Mouse (Mus musculus) C2C12 (cell line): ENCODE measurements around the gene Bid. TPM values are rescaled to one million over a fixed set of nuclear protein-coding genes. Genes with fewer than 3 reads are reported as not detected.

ENCODE experiments used
- H3K27me3 ChIP-seq: one replicate; pipeline ENCODE4 v1.6.1; 2011; ENCODE audit not compliant: control insufficient read depth, insufficient read depth, insufficient read length
- H3K36me3 ChIP-seq: one replicate; pipeline ENCODE4 v1.6.1; 2011; ENCODE audit not compliant: control insufficient read depth, insufficient read depth
- H3K4me3 ChIP-seq: one replicate; pipeline ENCODE4 v1.5.1; 2011; ENCODE audit warnings: mild to moderate bottlenecking, control low read depth; ENCODE audit not compliant: poor library complexity, insufficient read depth, severe bottlenecking
- H3K79me2 ChIP-seq: one replicate; pipeline ENCODE4 v1.6.1; 2011; ENCODE audit not compliant: control insufficient read depth, insufficient read depth
- H3K79me3 ChIP-seq: one replicate; pipeline ENCODE4 v1.6.1; 2011; ENCODE audit warnings: low read depth, control low read depth
- H3ac ChIP-seq: one replicate; pipeline ENCODE3; 2011; ENCODE audit warnings: low read depth; ENCODE audit not compliant: control insufficient read depth, insufficient read length
- CEBPB ChIP-seq: IDR thresholded peaks from one replicate; pipeline ENCODE4 v1.6.1; 2011; ENCODE audit warnings: low read depth, mild to moderate bottlenecking, control low read depth, moderate library complexity
- CTCF ChIP-seq: IDR thresholded peaks from one replicate; pipeline ENCODE4 v1.5.1; 2011; ENCODE audit not compliant: control insufficient read depth, insufficient read depth, insufficient read length
- FOSL1 ChIP-seq: IDR thresholded peaks from one replicate; pipeline ENCODE4 v1.8.0; 2011; ENCODE audit warnings: mild to moderate bottlenecking, low read length; ENCODE audit not compliant: poor library complexity, insufficient read depth, severe bottlenecking
- MAX ChIP-seq: IDR thresholded peaks from one replicate; pipeline ENCODE4 v1.6.1; 2011; ENCODE audit warnings: mild to moderate bottlenecking, control low read depth
- MYOD1 ChIP-seq: IDR thresholded peaks from one replicate; pipeline ENCODE4 v1.6.1; 2011; ENCODE audit warnings: low read depth; ENCODE audit not compliant: control insufficient read depth, insufficient read length
- MYOG ChIP-seq: IDR thresholded peaks from one replicate; pipeline ENCODE4 v1.6.1; 2011; ENCODE audit not compliant: control insufficient read depth, insufficient read length; ENCODE audit errors: extremely low read depth
- USF1 ChIP-seq: IDR thresholded peaks from one replicate; pipeline ENCODE4 v1.6.1; 2011; ENCODE audit warnings: low read depth, mild to moderate bottlenecking, control low read depth, moderate library complexity
- polyA plus RNA-seq: library from polyadenylated mRNA; unstranded; fragments of >200 nt; fragmentation: generic; extraction: Trizol; gene quantifications from one replicate; pipeline ENCODE4 v1.2.1, GENCODE M21; 2012; ENCODE audit warnings: missing spikeins

Gene Bid
- polyA plus RNA-seq, 1 experiment: 48.1 TPM

DNA sequence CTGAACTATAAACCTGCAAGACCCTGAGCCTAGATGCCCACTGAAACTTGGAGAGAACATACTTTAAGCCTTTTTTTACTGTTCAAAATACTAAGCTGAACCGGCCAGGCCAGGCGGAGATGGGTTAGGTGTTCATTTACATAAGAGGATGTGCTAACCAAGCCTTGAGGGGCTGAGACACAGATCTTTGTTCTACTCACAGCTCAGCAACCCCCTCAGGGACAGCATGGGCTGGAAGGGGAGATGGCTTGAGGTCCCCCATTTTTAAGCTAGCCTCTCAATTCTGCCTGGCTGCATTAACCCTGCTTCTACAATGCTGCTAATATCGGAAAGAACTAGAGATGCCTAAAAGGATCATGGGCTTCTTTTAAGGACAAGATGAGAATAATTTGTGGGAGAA lies 23.1 kb upstream of the Bid start:
- H3K79me2 ChIP-seq: no peaks in the 10 kb centered on the region
- H3ac ChIP-seq: no peak overlapping the region
- no peaks in the 10 kb centered on the region for H3K27me3 ChIP-seq
- H3K79me3 ChIP-seq: no peaks in the 10 kb centered on the region
- no peaks in the 10 kb centered on the region for H3K36me3 ChIP-seq
- TF ChIP-seq CEBPB (no peak), MYOG (no peak), MYOD1 (no peak), MAX (no peak), FOSL1 (no peak), USF1 (no peak), CTCF (no peak)
- no peak overlapping the region for H3K4me3 ChIP-seq

DNA sequence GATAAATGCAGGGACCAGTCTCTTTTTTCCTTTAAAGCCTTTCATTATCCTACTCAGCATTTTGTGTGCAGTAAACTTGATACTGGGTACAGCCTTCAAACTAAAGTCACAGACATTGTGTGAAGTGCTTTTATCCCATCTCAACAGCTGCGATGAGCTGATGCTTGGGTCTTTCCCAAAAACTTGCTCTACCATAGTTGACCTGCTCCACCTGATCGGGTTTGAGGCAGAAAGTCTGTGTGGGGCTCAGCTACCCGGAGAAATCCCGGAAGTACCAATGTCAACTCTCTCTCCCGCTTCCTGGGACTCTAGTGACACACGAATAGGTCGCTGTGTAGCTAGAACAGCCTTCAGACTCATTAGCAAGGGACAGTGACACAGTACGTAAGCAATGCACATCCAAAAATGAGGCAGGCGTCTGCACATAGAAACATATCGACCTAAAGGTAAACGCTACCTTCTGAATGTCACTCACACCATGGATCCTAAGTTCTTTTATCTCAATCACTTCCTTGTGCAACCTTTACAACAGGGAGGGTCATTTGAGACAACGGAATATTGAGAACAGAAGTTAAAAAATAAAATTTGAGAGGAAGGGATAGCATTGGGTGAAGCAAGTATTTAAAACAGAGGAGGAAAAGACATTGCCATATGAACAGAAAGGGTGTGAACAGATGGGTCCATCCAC lies 22.3 kb upstream of the Bid start:
- TF ChIP-seq MAX (no peak), FOSL1 (no peak), CEBPB (no peak), MYOG (no peak), MYOD1 (no peak), USF1 (no peak), CTCF (no peak)
- H3K79me2 ChIP-seq: no peaks in the 10 kb centered on the region
- H3K4me3 ChIP-seq: no peak overlapping the region

DNA sequence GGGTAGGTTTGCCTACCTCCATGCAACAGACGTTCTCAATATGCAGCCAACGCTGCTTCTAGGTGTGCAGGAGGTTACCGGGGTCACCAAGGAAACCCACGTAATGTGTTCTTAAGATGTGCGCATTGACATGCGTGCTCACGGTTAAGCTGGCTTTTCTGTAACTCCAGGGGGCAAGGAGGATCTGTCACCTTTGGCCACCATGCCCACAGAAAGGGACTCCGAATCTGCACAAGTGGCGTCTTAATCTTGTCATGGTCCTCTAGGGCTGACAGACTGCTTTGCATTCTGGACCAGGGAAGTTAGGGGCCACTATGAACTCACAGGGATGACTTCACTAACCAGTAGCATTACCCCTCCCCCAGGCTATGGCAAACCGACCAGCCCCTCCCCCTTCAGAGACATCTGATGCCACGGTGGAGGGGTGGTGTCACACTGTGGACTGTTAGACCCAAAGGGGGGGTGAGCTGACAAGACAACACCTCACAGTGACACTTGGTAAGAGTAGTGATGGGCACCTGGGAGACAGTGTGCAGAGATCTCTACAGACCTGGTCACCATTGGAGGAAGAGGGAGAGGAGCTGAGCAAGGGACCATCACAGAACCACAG lies 21.5 kb upstream of the Bid start:
- no peak for TF ChIP-seq FOSL1
- no peak for TF ChIP-seq CEBPB
- TF ChIP-seq CTCF: no peak
- TF ChIP-seq MAX: no peak
- TF ChIP-seq MYOG: no peak
- no peak for TF ChIP-seq USF1
- TF ChIP-seq MYOD1: no peak
- H3K79me2 ChIP-seq: no peaks in the 10 kb centered on the region
- no peak overlapping the region for H3K4me3 ChIP-seq
- no peak overlapping the region for H3ac ChIP-seq
- H3K27me3 ChIP-seq: no peaks in the 10 kb centered on the region
- H3K79me3 ChIP-seq: no peaks in the 10 kb centered on the region
- no peaks in the 10 kb centered on the region for H3K36me3 ChIP-seq

More for the DNA sequence above, 22.3 kb upstream of the Bid start:
- no peak overlapping the region for H3ac ChIP-seq
- H3K27me3 ChIP-seq: no peaks in the 10 kb centered on the region
- no peaks in the 10 kb centered on the region for H3K36me3 ChIP-seq
- no peaks in the 10 kb centered on the region for H3K79me3 ChIP-seq

DNA sequence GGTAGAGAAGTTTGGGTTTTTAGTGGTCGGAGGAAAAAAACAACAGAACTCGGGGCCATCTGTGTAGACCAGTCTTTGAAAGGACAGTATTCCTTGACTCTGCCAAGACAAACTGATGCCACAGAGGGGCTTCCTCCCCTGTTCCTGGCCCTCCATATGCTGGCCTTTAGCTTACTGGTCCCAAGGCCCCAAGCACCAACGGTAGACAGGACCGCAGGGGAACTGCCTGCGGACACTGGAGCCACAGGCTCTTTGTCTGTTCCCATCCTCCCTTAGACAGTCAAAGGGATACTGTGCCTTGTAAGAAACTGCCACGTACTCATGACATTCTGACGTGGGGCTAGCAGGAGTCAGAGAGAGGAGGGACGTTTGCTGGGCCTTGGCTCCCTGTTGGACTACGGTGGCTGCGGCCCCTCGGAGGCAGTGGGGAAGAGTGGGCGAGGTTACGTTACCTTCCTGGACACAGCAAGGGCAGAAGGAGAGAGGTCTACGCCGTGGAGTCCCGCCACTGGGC lies 20.5 kb upstream of the Bid start:
- Histone ChIP-seq H3K27me3 (no peaks in the 10 kb centered on the region), H3K79me2 (no peaks in the 10 kb centered on the region), H3K36me3 (no peaks in the 10 kb centered on the region), H3ac (no peak overlapping the region), H3K79me3 (no peaks in the 10 kb centered on the region), H3K4me3 (no peak overlapping the region)
- TF ChIP-seq FOSL1 (no peak), MYOD1 (no peak), MYOG (no peak), CEBPB (no peak), USF1 (no peak), CTCF (no peak), MAX (no peak)

DNA sequence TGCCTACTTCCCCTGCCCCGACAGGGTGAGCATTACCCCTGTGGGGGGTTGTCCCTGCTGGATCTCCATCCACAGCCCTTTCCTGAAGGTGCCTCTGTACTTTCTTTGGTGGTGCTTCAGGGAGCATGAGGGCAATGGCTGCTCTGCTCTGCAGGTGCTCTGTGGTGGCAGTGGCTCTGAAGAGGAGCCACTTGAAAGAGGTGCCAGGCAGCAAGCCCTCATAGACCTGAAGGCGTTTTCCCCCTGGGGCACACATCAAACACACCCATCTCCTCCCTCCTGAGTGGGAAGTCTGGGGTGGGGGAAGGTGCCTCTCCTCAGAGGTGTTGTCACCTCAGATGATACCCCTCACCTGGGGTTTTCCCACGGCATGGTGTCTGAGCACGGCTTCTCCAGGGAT lies 17.5 kb upstream of the Bid start:
- no peaks in the 10 kb centered on the region for H3K79me2 ChIP-seq
- no peaks in the 10 kb centered on the region for H3K27me3 ChIP-seq

More for the DNA sequence above, 17.5 kb upstream of the Bid start:
- no peaks in the 10 kb centered on the region for H3K36me3 ChIP-seq
- H3ac ChIP-seq: no peak overlapping the region
- TF ChIP-seq USF1 (no peak), MYOG (no peak), CTCF (no peak), MAX (no peak), MYOD1 (no peak), CEBPB (no peak), FOSL1 (no peak)
- no peak overlapping the region for H3K4me3 ChIP-seq
- H3K79me3 ChIP-seq: no peaks in the 10 kb centered on the region
